Mouse (Mus musculus): ENCODE data around the gene Nsmce1. TPM values are rescaled to one million over a fixed set of nuclear protein-coding genes. Genes with fewer than 3 reads are reported as not detected.

Nsmce1 gene
- 119 TPM in 2 replicates for polyA plus RNA-seq (2014; fragmentation: Nextera tagmentation; extraction: Ambion mirVana)

DNA sequence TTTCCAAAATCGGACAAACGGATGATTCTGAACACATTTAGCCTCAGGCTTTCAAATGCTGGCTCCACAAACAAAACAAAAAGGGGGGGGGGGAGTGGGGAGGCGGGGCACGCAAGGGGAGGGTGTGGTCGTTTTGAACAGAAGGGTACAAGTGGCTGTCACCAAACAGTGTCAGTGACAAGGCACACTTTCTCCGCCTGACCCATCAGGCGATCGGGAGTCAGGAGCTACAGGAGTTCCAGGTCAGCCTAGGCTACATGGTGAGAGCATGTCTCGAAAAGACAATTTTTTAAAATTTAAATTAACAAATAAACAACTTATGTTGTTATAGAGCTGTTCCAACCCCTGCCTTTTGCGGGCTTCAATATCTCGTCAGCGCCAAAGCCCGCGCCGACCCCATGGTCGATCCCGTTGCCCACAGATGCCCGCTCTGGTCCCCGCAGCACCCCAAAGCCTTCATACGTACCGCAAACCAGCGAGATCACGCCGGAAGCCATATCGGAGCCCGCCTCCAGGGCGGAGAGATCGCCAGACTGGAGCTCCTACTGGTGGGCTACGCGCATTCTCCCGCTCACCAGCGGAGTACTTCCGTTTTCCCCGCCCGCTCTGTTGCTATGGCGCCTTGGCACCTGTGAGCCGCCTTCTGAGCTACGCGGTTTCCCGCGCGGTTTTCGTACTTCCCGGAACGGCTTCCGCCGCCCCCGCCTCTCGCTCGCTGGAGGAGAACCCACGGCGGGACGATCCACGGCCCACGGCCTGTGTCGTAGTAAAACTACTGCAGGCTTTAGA is at the start of gene Nsmce1:
Gene Nsmce1, minus strand, starts transcription at position 650 of the 789 bp plus-strand sequence.
- H3K4me1 ChIP-seq (ENCODE audit: control insufficient read depth, insufficient read depth, low read length) = peaks cover 4% of the 10 kb centered on the region
- peak within 1 kb of the TSS; percentile 67 for H3K9ac ChIP-seq (ENCODE audit: low read length)
- H3K27ac ChIP-seq (ENCODE audit: low read depth, low read length) = 0 out of 2 replicates have a peak within 1 kb of the TSS, but pooled peaks have one; percentile 3
- peak within 1 kb of the TSS; percentile 70 for H3K4me2 ChIP-seq (ENCODE audit: low read depth)
- ATAC-seq (ENCODE audit: insufficient read depth, low FRiP score, low TSS enrichment) (peak; percentile 98), DNase-seq (ENCODE audit: low spot score) (peak; percentile 95)
- peak within 1 kb of the TSS; percentile 53 for H3K4me3 ChIP-seq (ENCODE audit: low read depth, low read length)
- under 1% methylated on average over 56 of the region's 56 CpGs for WGBS
- no peaks in the 10 kb centered on the region; the same call in 1 of the 2 replicates for H3K36me3 ChIP-seq (ENCODE audit: control insufficient read depth, insufficient read depth, low read length)
- no peaks in the 10 kb centered on the region for H3K27me3 ChIP-seq (ENCODE audit: control insufficient read depth, insufficient read depth, low read length)
- H3K9me3 ChIP-seq (ENCODE audit: control insufficient read depth, low read length) = no peaks in the 10 kb centered on the region

DNA sequence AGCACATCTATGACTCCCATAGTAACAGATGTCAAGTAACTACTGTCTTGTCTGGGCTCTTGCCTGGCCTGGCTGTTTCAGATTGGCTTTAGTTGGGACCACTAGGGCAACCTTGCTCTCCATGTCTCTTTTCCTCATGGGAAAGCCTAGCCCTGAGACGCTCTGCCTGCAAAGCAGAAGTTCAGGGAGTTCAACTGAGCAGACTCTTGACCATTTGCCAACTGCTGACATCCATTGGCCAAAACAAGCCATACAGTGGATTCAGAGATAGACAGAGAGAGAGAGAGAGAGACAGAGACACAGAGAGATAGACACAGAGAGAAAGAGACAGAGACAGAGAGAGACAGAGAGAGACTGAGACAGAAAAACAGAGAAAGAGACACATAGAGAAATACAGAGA is 49.6 kb upstream of the Nsmce1 start:
- H3K9ac ChIP-seq (ENCODE audit: low read length) = no peak overlapping the region
- H3K36me3 ChIP-seq (ENCODE audit: control insufficient read depth, insufficient read depth, low read length) = no peaks in the 10 kb centered on the region
- DNase-seq (ENCODE audit: low spot score) = no peak
- H3K4me1 ChIP-seq (ENCODE audit: control insufficient read depth, insufficient read depth, low read length) = no peaks in the 10 kb centered on the region
- H3K4me3 ChIP-seq (ENCODE audit: low read depth, low read length) = no peak overlapping the region
- H3K9me3 ChIP-seq (ENCODE audit: control insufficient read depth, low read length) = no peaks in the 10 kb centered on the region
- WGBS = 94% methylated on average over 1 of the region's 1 CpGs
- no peak overlapping the region for H3K27ac ChIP-seq (ENCODE audit: low read depth, low read length)
- no peaks in the 10 kb centered on the region for H3K27me3 ChIP-seq (ENCODE audit: control insufficient read depth, insufficient read depth, low read length)
- ATAC-seq (ENCODE audit: insufficient read depth, low FRiP score, low TSS enrichment) = no peak
- H3K4me2 ChIP-seq (ENCODE audit: low read depth) = no peak overlapping the region

GRCm38 (mm10) chr7:125539351-125539750 is 48.0 kb upstream of the Nsmce1 start:
- Histone ChIP-seq H3K9me3 (ENCODE audit: control insufficient read depth, low read length) (no peaks in the 10 kb centered on the region), H3K4me2 (ENCODE audit: low read depth) (no peak overlapping the region), H3K4me1 (ENCODE audit: control insufficient read depth, insufficient read depth, low read length) (no peaks in the 10 kb centered on the region), H3K4me3 (ENCODE audit: low read depth, low read length) (no peak overlapping the region), H3K27me3 (ENCODE audit: control insufficient read depth, insufficient read depth, low read length) (no peaks in the 10 kb centered on the region), H3K27ac (ENCODE audit: low read depth, low read length) (no peak overlapping the region), H3K36me3 (ENCODE audit: control insufficient read depth, insufficient read depth, low read length) (no peaks in the 10 kb centered on the region), H3K9ac (ENCODE audit: low read length) (no peak overlapping the region)
- ATAC-seq (ENCODE audit: insufficient read depth, low FRiP score, low TSS enrichment) (no peak), DNase-seq (ENCODE audit: low spot score) (no peak)
- WGBS = 86% methylated on average over 3 of the region's 3 CpGs

DNA sequence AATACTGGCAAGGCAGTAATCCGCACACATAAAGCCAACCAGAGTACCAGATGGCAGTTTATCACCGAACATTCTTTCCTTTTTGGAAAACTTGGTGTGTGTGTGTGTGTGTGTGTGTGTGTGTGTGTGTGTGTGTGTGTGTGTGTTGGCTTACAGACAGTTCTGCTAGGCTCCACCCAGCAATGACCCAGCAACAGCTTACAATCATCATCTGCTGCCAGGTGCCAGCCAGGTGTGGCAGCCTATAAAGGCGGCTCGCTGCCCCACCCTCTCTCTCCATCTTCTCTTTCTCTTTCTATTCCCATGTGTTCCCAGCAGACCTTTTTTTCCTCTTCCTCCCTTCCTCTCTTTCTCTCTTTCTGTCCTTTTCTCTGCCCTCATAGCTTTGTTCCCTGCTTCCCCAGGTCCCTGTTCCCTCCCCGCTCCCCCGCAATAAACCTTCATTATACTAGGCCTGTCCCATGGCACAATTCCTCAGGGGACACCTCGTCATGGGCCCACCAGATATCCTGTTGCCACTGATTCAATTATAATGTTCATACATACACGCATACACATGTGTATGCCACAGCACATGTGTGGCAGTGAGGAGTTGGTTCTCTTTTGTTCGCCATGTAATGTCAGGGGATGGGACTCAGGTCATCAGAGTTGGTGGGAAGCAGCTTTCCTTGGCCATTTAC is 36.6 kb upstream of the Nsmce1 start:
- no peak overlapping the region for H3K27ac ChIP-seq (ENCODE audit: low read depth, low read length)
- no peaks in the 10 kb centered on the region for H3K27me3 ChIP-seq (ENCODE audit: control insufficient read depth, insufficient read depth, low read length)
- H3K9ac ChIP-seq (ENCODE audit: low read length) = no peak overlapping the region
- no peak overlapping the region for H3K4me2 ChIP-seq (ENCODE audit: low read depth)
- H3K36me3 ChIP-seq (ENCODE audit: control insufficient read depth, insufficient read depth, low read length) = no peaks in the 10 kb centered on the region
- no peaks in the 10 kb centered on the region for H3K4me1 ChIP-seq (ENCODE audit: control insufficient read depth, insufficient read depth, low read length)
- ATAC-seq (ENCODE audit: insufficient read depth, low FRiP score, low TSS enrichment) (no peak), DNase-seq (ENCODE audit: low spot score) (no peak)
- H3K4me3 ChIP-seq (ENCODE audit: low read depth, low read length) = no peak overlapping the region
- no peaks in the 10 kb centered on the region for H3K9me3 ChIP-seq (ENCODE audit: control insufficient read depth, low read length)
- WGBS = 87% methylated on average over 9 of the region's 9 CpGs

GRCm38 (mm10) chr7:125527186-125527585 is 35.8 kb upstream of the Nsmce1 start:
- DNase-seq (ENCODE audit: low spot score) (no peak), ATAC-seq (ENCODE audit: insufficient read depth, low FRiP score, low TSS enrichment) (no peak)
- H3K27me3 ChIP-seq (ENCODE audit: control insufficient read depth, insufficient read depth, low read length) = no peaks in the 10 kb centered on the region
- H3K9ac ChIP-seq (ENCODE audit: low read length) = no peak overlapping the region
- H3K4me3 ChIP-seq (ENCODE audit: low read depth, low read length) = no peak overlapping the region
- 88% methylated on average over 6 of the region's 6 CpGs for WGBS
- no peaks in the 10 kb centered on the region for H3K9me3 ChIP-seq (ENCODE audit: control insufficient read depth, low read length)
- H3K4me1 ChIP-seq (ENCODE audit: control insufficient read depth, insufficient read depth, low read length) = no peaks in the 10 kb centered on the region
- H3K4me2 ChIP-seq (ENCODE audit: low read depth) = no peak overlapping the region
- H3K36me3 ChIP-seq (ENCODE audit: control insufficient read depth, insufficient read depth, low read length) = no peaks in the 10 kb centered on the region
- H3K27ac ChIP-seq (ENCODE audit: low read depth, low read length) = no peak overlapping the region

GRCm38 (mm10) chr7:125523051-125523450 is 31.7 kb upstream of the Nsmce1 start:
- no peaks in the 10 kb centered on the region for H3K9me3 ChIP-seq (ENCODE audit: control insufficient read depth, low read length)
- no peaks in the 10 kb centered on the region for H3K4me1 ChIP-seq (ENCODE audit: control insufficient read depth, insufficient read depth, low read length)
- no peak for ATAC-seq (ENCODE audit: insufficient read depth, low FRiP score, low TSS enrichment)
- H3K9ac ChIP-seq (ENCODE audit: low read length) = no peak overlapping the region
- WGBS = 82% methylated on average over 3 of the region's 3 CpGs
- no peak overlapping the region for H3K4me3 ChIP-seq (ENCODE audit: low read depth, low read length)
- H3K36me3 ChIP-seq (ENCODE audit: control insufficient read depth, insufficient read depth, low read length) = no peaks in the 10 kb centered on the region
- no peaks in the 10 kb centered on the region for H3K27me3 ChIP-seq (ENCODE audit: control insufficient read depth, insufficient read depth, low read length)
- no peak overlapping the region for H3K4me2 ChIP-seq (ENCODE audit: low read depth)
- no peak for DNase-seq (ENCODE audit: low spot score)
- H3K27ac ChIP-seq (ENCODE audit: low read depth, low read length) = no peak overlapping the region

DNA sequence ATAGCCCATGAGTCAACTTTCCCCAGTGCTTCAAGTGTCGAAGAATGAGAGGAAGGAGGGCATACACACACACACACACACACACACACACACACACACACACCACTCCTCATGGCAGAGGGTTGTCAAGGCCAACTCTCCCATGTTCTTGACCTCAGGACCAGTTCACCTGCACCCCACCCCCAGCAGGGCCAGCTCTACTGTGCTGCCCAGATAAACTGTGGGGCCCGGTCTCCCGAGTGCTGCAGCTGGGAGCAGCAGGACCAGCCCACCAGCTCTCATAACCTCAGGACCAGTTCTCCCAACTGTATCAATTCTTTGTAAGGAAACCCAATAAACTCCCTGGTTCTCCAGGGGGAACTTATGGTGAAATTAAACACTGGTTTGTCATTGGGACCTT is 28.3 kb upstream of the Nsmce1 start:
- H3K4me2 ChIP-seq (ENCODE audit: low read depth) = no peak overlapping the region
- 78% methylated on average over 3 of the region's 3 CpGs for WGBS
- no peak overlapping the region for H3K4me3 ChIP-seq (ENCODE audit: low read depth, low read length)
- H3K27me3 ChIP-seq (ENCODE audit: control insufficient read depth, insufficient read depth, low read length) = no peaks in the 10 kb centered on the region
- DNase-seq (ENCODE audit: low spot score) (no peak), ATAC-seq (ENCODE audit: insufficient read depth, low FRiP score, low TSS enrichment) (no peak)
- H3K4me1 ChIP-seq (ENCODE audit: control insufficient read depth, insufficient read depth, low read length) = no peaks in the 10 kb centered on the region
- H3K27ac ChIP-seq (ENCODE audit: low read depth, low read length) = no peak overlapping the region
- H3K36me3 ChIP-seq (ENCODE audit: control insufficient read depth, insufficient read depth, low read length) = no peaks in the 10 kb centered on the region
- no peaks in the 10 kb centered on the region for H3K9me3 ChIP-seq (ENCODE audit: control insufficient read depth, low read length)
- H3K9ac ChIP-seq (ENCODE audit: low read length) = no peak overlapping the region

DNA sequence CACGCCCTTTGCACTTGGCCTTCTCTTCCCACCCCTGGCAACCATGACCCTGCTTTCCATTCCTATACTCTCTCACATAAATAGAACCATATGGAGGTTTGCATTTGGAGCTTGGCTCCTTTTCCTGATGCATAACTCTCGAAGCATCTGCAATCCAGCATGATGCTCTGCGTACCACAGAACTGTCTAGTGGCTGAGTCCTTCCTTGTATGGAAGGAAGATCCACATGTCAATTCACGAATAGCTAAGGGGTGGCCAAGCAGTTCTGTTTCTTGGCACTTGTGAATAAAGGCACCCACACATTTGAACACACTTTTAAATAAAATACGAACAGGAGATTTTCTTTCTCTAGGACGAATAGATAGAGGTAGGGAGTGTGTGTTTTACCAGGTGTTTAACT is 26.1 kb upstream of the Nsmce1 start:
- no peaks in the 10 kb centered on the region for H3K36me3 ChIP-seq (ENCODE audit: control insufficient read depth, insufficient read depth, low read length)
- DNase-seq (ENCODE audit: low spot score) (no peak), ATAC-seq (ENCODE audit: insufficient read depth, low FRiP score, low TSS enrichment) (no peak)
- no peak overlapping the region for H3K4me3 ChIP-seq (ENCODE audit: low read depth, low read length)
- no peaks in the 10 kb centered on the region for H3K9me3 ChIP-seq (ENCODE audit: control insufficient read depth, low read length)
- H3K4me2 ChIP-seq (ENCODE audit: low read depth) = no peak overlapping the region
- H3K27ac ChIP-seq (ENCODE audit: low read depth, low read length) = no peak overlapping the region
- H3K4me1 ChIP-seq (ENCODE audit: control insufficient read depth, insufficient read depth, low read length) = no peaks in the 10 kb centered on the region
- WGBS = 80% methylated on average over 6 of the region's 6 CpGs
- H3K27me3 ChIP-seq (ENCODE audit: control insufficient read depth, insufficient read depth, low read length) = no peaks in the 10 kb centered on the region
- no peak overlapping the region for H3K9ac ChIP-seq (ENCODE audit: low read length)

GRCm38 (mm10) chr7:125516723-125517122 is 25.3 kb upstream of the Nsmce1 start:
- no peaks in the 10 kb centered on the region for H3K36me3 ChIP-seq (ENCODE audit: control insufficient read depth, insufficient read depth, low read length)
- no peaks in the 10 kb centered on the region for H3K27me3 ChIP-seq (ENCODE audit: control insufficient read depth, insufficient read depth, low read length)
- no peak for DNase-seq (ENCODE audit: low spot score)
- 86% methylated on average over 8 of the region's 8 CpGs for WGBS
- H3K9me3 ChIP-seq (ENCODE audit: control insufficient read depth, low read length) = no peaks in the 10 kb centered on the region
- H3K9ac ChIP-seq (ENCODE audit: low read length) = no peak overlapping the region
- H3K27ac ChIP-seq (ENCODE audit: low read depth, low read length) = no peak overlapping the region
- ATAC-seq (ENCODE audit: insufficient read depth, low FRiP score, low TSS enrichment) = no peak
- H3K4me2 ChIP-seq (ENCODE audit: low read depth) = no peak overlapping the region
- H3K4me1 ChIP-seq (ENCODE audit: control insufficient read depth, insufficient read depth, low read length) = no peaks in the 10 kb centered on the region
- H3K4me3 ChIP-seq (ENCODE audit: low read depth, low read length) = no peak overlapping the region

All from neural tube, embryonic 11.5 days (tissue).